Mouse (Mus musculus): ENCODE results near the gene Apoe.
A peak's percentile ranks its signal among the peaks of the same experiment; 100 is the strongest.
"Not testable (repeated sequence)": the region's sequence is repeated elsewhere in the genome, so short reads cannot be mapped to it uniquely, and the experiment has no call there.

Gene Apoe

GRCm38 (mm10) chr7:19691434-19691833, 7.6 kb downstream of the Apoe start:
- no peak for DNase-seq

GRCm38 (mm10) chr7:19690845-19691244, 8.1 kb downstream of the Apoe start:
- no peak for DNase-seq

GRCm38 (mm10) chr7:19688611-19689010, 10.4 kb downstream of the Apoe start:
- no peak for DNase-seq

- DNase-seq = no peak
Measured at GRCm38 (mm10) chr7:19688101-19688500, 10.9 kb downstream of the Apoe start.

- not testable (repeated sequence) for DNase-seq
Measured at GRCm38 (mm10) chr7:19686927-19687583, 11.9 kb downstream of the Apoe start.

- no peak for DNase-seq
Measured at GRCm38 (mm10) chr7:19686521-19686920, 12.5 kb downstream of the Apoe start.

GRCm38 (mm10) chr7:19685374-19685773, 13.6 kb downstream of the Apoe start:
- DNase-seq = no peak

GRCm38 (mm10) chr7:19683771-19684201, 15.2 kb downstream of the Apoe start:
- DNase-seq = no peak

- DNase-seq = no peak
Measured at GRCm38 (mm10) chr7:19682979-19683378, 16.0 kb downstream of the Apoe start.

- no peak for DNase-seq
Measured at GRCm38 (mm10) chr7:19681202-19681694, 17.7 kb downstream of the Apoe start, which contains the start of the genes Gm44805 and Apoc4. Gm44805 (minus strand) TSS chr7:19681423. Apoc4 (minus strand) TSS chr7:19681479.

- no peak for DNase-seq
Measured at GRCm38 (mm10) chr7:19680702-19681101, 18.3 kb downstream of the Apoe start.

GRCm38 (mm10) chr7:19678901-19679300, 20.1 kb downstream of the Apoe start:
- no peak for DNase-seq

- no peak for DNase-seq
Measured at GRCm38 (mm10) chr7:19677872-19678271, 21.1 kb downstream of the Apoe start, which contains the start of gene Apoc2. Apoc2 (minus strand) TSS chr7:19677941.

GRCm38 (mm10) chr7:19676662-19677061, 22.3 kb downstream of the Apoe start:
- DNase-seq = no peak

GRCm38 (mm10) chr7:19675824-19676223, 23.2 kb downstream of the Apoe start:
- DNase-seq = no peak

GRCm38 (mm10) chr7:19673083-19673699, 25.8 kb downstream of the Apoe start:
- no peak for DNase-seq

GRCm38 (mm10) chr7:19671511-19671910, 27.5 kb downstream of the Apoe start:
- DNase-seq = no peak

GRCm38 (mm10) chr7:19668947-19669721, 29.9 kb downstream of the Apoe start:
- DNase-seq = peak; percentile 92 to 95

GRCm38 (mm10) chr7:19667434-19667833, 31.6 kb downstream of the Apoe start:
- DNase-seq = no peak

GRCm38 (mm10) chr7:19666750-19667149, 32.2 kb downstream of the Apoe start:
- no peak for DNase-seq

GRCm38 (mm10) chr7:19664955-19665841, 33.8 kb downstream of the Apoe start, which contains the start of gene Clptm1:
Clptm1 (minus strand) TSS chr7:19665033.
- DNase-seq = peak; percentile 96 to 98

- no peak for DNase-seq
Measured at GRCm38 (mm10) chr7:19664455-19664954, 34.5 kb downstream of the Apoe start.

All from kidney, adult 8-10 months (tissue).